Mouse (Mus musculus) CH12.LX (cell line): Measurements from ENCODE around the gene Elovl7. TPM values are rescaled to one million over a fixed set of nuclear protein-coding genes. Genes with fewer than 3 reads are reported as not detected.

Experiments used
- DNase-seq: peaks from one replicate; pipeline ENCODE4 v3.0.0-alpha.2; 2013; ENCODE audit errors: extremely low read depth
- H3K27ac ChIP-seq: 2 replicates; pipeline ENCODE4 v1.5.1; 2012; ENCODE audit warnings: low read depth, mild to moderate bottlenecking, control low read depth, moderate library complexity; ENCODE audit not compliant: insufficient read depth
- H3K27me3 ChIP-seq: replicated peaks from 2 replicates; pipeline ENCODE3; 2012; ENCODE audit warnings: inconsistent platforms
- H3K36me3 ChIP-seq, 2 experiments: replicated peaks in 1 of 2; 2 replicates each; pipeline versions ENCODE3 to v1.6.1; 2012; ENCODE audit warnings: inconsistent platforms in 1 of 2, low read length in 1 of 2, mild to moderate bottlenecking in 1 of 2, mixed read lengths in 1 of 2, moderate library complexity in 1 of 2; ENCODE audit not compliant: control insufficient read depth in 1 of 2, insufficient read depth in 1 of 2
- H3K4me1 ChIP-seq, 2 experiments: 2 replicates each; pipeline ENCODE4 v1.6.1; 2012; ENCODE audit warnings: inconsistent platforms in 1 of 2, moderate library complexity in 1 of 2; ENCODE audit not compliant: insufficient read depth in 2 of 2, control insufficient read depth in 1 of 2
- H3K4me2 ChIP-seq: 2 replicates; pipeline ENCODE4 v1.6.1; 2012; ENCODE audit warnings: low read depth, mild to moderate bottlenecking, control low read depth; ENCODE audit not compliant: poor library complexity, insufficient read depth, severe bottlenecking
- H3K4me3 ChIP-seq, 3 experiments: fragments of 150-350 bp in 1 of 3; sonication (generic) in 1 of 3; replicated peaks in 1 of 3; 2 replicates each; pipeline versions ENCODE3 to v1.5.1; 2011 to 2012; ENCODE audit warnings: low read depth in 2 of 3, low read length in 2 of 3, mild to moderate bottlenecking in 2 of 3, moderate library complexity in 2 of 3, control low read depth in 1 of 3, improper control_type of control experiment in 1 of 3, inconsistent platforms in 1 of 3, mixed read lengths in 1 of 3; ENCODE audit not compliant: poor library complexity in 1 of 3
- H3K79me2 ChIP-seq: replicated peaks from 2 replicates; pipeline ENCODE4 v1.6.1; 2012; ENCODE audit warnings: mild to moderate bottlenecking, moderate library complexity; ENCODE audit not compliant: control insufficient read depth, poor library complexity, insufficient read depth, severe bottlenecking; ENCODE audit errors: extremely low read depth
- H3K9ac ChIP-seq: 2 replicates; pipeline ENCODE4 v1.6.1; 2012; ENCODE audit warnings: low read depth, mild to moderate bottlenecking, control low read depth, moderate library complexity; ENCODE audit not compliant: insufficient read depth
- H3K9me3 ChIP-seq: replicated peaks from 2 replicates; pipeline ENCODE3; 2012; ENCODE audit warnings: low read length, inconsistent platforms, mixed read lengths
- BHLHE40 ChIP-seq: IDR thresholded peaks from 2 replicates; pipeline ENCODE4 v1.6.1; 2011; ENCODE audit warnings: mild to moderate bottlenecking, low read depth, low read length, improper control_type of control experiment
- CHD2 ChIP-seq: IDR thresholded peaks from 2 replicates; pipeline ENCODE4 v1.6.1; 2011; ENCODE audit warnings: low read length, improper control_type of control experiment
- ETS1 ChIP-seq: conservative IDR thresholded peaks from 2 replicates; pipeline ENCODE4 v1.6.1; 2012; ENCODE audit warnings: low read depth, mild to moderate bottlenecking, inconsistent platforms, low read length, improper control_type of control experiment, moderate library complexity
- IRF4 ChIP-seq: IDR thresholded peaks from 2 replicates; pipeline ENCODE4 v1.6.1; 2014; ENCODE audit warnings: low read depth, mild to moderate bottlenecking, inconsistent platforms, low read length, improper control_type of control experiment
- JUN ChIP-seq: IDR thresholded peaks from 2 replicates; pipeline ENCODE4 v1.6.1; 2011; ENCODE audit warnings: low read depth, mild to moderate bottlenecking, low read length, improper control_type of control experiment, moderate library complexity; ENCODE audit not compliant: insufficient read depth
- KAT2A ChIP-seq: IDR thresholded peaks from 2 replicates; pipeline ENCODE4 v1.6.1; 2012; ENCODE audit warnings: low read length, improper control_type of control experiment, inconsistent platforms; ENCODE audit not compliant: insufficient replicate concordance
- MAFK ChIP-seq: IDR thresholded peaks from 2 replicates; pipeline ENCODE4 v1.6.1; 2011; ENCODE audit warnings: low read length, improper control_type of control experiment; ENCODE audit not compliant: insufficient replicate concordance
- MAZ ChIP-seq: IDR thresholded peaks from 2 replicates; pipeline ENCODE4 v1.6.1; 2012; ENCODE audit warnings: low read depth, mild to moderate bottlenecking, inconsistent platforms, low read length, improper control_type of control experiment, moderate library complexity
- MEF2A ChIP-seq: IDR thresholded peaks from 2 replicates; pipeline ENCODE4 v1.6.1; 2014; ENCODE audit warnings: low read depth, mild to moderate bottlenecking, inconsistent platforms, low read length, improper control_type of control experiment, borderline replicate concordance
- SIN3A ChIP-seq: IDR thresholded peaks from 2 replicates; pipeline ENCODE4 v1.6.1; 2012; ENCODE audit warnings: low read length, improper control_type of control experiment, inconsistent platforms
- SMC3 ChIP-seq: IDR thresholded peaks from 2 replicates; pipeline ENCODE4 v1.6.1; 2011; ENCODE audit warnings: low read depth, low read length, improper control_type of control experiment
- USF2 ChIP-seq: conservative IDR thresholded peaks from 2 replicates; pipeline ENCODE4 v1.6.1; 2011; ENCODE audit warnings: low read depth, low read length, improper control_type of control experiment
- ZC3H11A ChIP-seq: IDR thresholded peaks from 2 replicates; pipeline ENCODE4 v1.6.1; 2012; ENCODE audit warnings: low read depth, mild to moderate bottlenecking, inconsistent platforms, low read length, improper control_type of control experiment
- dilution Hi-C: fragments of 300-500 bp; cut with MboI; formaldehyde crosslinking; loops from 2 replicates; pipeline ENCODE4 v1.14.3; 2020; ENCODE audit warnings: low sequenced_read_pairs; ENCODE audit not compliant: extremely low pct_unique_long_range_greater_than_20kb, extremely low pct_ligation_motif_present
- in situ Hi-C: fragments of 300-500 bp; cut with MboI; formaldehyde crosslinking; loops from 3 replicates; pipeline ENCODE4 v1.14.3; 2019; ENCODE audit warnings: low sequenced_read_pairs, low pct_ligation_motif_present, low pct_unique_long_range_greater_than_20kb, mixed read lengths
- polyA plus RNA-seq: library from polyadenylated mRNA; unstranded; fragments of >175 nt; gene quantifications from 2 replicates; pipeline ENCODE4 v1.2.1, GENCODE M21; 2012; ENCODE audit warnings: low read depth; ENCODE audit not compliant: insufficient read length
- total RNA-seq, 2 experiments: library from RNA; depleted of rRNA; stranded (reverse); fragments of 300-350 nt in 1 of 2; fragments of >200 nt in 1 of 2; gene quantifications; 2 replicates each; pipeline ENCODE4 v1.2.3; 2012 to 2014

Gene Elovl7
- total and polyA plus RNA-seq, 3 experiments: 5.3 to 11.9 (median 8.3) TPM

DNA sequence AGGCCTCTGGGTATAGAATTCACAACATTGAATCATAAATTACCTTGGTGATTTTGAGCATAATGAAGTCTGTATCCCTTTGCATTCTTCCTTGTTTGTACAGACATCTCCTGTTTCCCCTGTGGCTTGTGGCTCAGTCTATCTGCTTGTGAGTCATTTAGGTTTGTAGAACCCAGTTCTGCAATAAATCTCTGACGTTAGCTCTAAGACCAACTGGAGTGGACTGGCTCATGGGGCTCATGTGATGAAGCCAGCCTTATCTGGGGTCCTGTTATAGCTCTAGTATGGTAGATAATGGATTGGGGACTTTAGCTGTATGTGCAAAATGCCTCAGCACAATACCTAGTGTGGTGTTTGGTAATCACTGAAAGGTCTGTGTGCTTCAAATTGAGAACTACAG, 89.6 kb downstream of the Elovl7 start:
- TF ChIP-seq IRF4 (no peak), USF2 (no peak), MAFK (no peak), MEF2A (no peak), JUN (no peak), KAT2A (no peak), MAZ (no peak), BHLHE40 (no peak), SMC3 (no peak)
- Histone ChIP-seq H3K4me3 (no peak overlapping the region), H3K4me2 (no peak overlapping the region), H3K36me3 (no peaks in the 10 kb centered on the region), H3K27me3 (no peaks in the 10 kb centered on the region), H3K27ac (no peak overlapping the region), H3K79me2 (no peaks in the 10 kb centered on the region), H3K9ac (no peak overlapping the region), H3K9me3 (no peaks in the 10 kb centered on the region), H3K4me1 (peaks cover 2 to 6% of the 10 kb centered on the region in 2 experiments; a peak in 2 of 4 replicates)
- dilution Hi-C loops (no loop called here), in situ Hi-C loops (loop anchor here (25.0 kb wide), 1 partner anchor 417 kb away; no protein-coding TSS in a partner anchor)
- DNase-seq: no peak

DNA sequence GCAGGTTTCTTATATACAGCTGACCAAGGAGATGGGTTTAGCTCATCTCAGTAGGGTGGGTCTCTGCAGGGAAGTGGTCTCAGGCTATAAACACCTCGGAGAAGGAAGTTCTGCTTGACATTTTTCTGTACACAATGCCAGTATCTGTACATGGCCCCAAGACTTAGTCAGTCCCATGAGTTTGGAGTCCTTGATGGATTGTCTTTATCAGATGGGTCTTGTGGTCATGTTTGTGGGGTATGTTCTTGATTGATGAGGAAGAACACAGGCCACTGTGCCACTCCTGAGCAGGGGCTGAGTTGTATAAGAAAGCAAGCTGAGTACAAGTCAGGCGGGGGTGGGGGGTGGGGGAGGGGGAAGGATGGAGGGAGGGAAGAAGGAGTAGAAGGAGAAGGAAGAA, 90.5 kb downstream of the Elovl7 start:
- Histone ChIP-seq H3K4me3 (no peak overlapping the region), H3K79me2 (no peaks in the 10 kb centered on the region), H3K9ac (no peak overlapping the region), H3K27ac (no peak overlapping the region), H3K4me1 (peaks cover 0 to 6% of the 10 kb centered on the region in 2 experiments; a peak in 2 of 4 replicates), H3K27me3 (no peaks in the 10 kb centered on the region), H3K9me3 (no peaks in the 10 kb centered on the region), H3K36me3 (no peaks in the 10 kb centered on the region), H3K4me2 (no peak overlapping the region)
- dilution Hi-C loops (no loop called here), in situ Hi-C loops (loop anchor here (25.0 kb wide), 1 partner anchor 417 kb away; no protein-coding TSS in a partner anchor)
- no peak for DNase-seq
- TF ChIP-seq CHD2 (no peak), ZC3H11A (no peak), BHLHE40 (no peak), SIN3A (no peak), ETS1 (no peak)
